Mouse (Mus musculus): ENCODE data around the gene Ipo4. TPM values are rescaled to one million over a fixed set of nuclear protein-coding genes. Genes with fewer than 3 reads are reported as not detected.

Gene Ipo4
- total RNA-seq, 2 experiments from 2014 or later = 68.3 to 77.1 TPM

GRCm38 (mm10) chr14:55634874-55635522, 759 bp downstream of the Ipo4 start:
- peak; percentile 56 for DNase-seq

GRCm38 (mm10) chr14:55629312-55629711, 6.4 kb downstream of the Ipo4 start:
- peak; percentile 58 for DNase-seq

DNA sequence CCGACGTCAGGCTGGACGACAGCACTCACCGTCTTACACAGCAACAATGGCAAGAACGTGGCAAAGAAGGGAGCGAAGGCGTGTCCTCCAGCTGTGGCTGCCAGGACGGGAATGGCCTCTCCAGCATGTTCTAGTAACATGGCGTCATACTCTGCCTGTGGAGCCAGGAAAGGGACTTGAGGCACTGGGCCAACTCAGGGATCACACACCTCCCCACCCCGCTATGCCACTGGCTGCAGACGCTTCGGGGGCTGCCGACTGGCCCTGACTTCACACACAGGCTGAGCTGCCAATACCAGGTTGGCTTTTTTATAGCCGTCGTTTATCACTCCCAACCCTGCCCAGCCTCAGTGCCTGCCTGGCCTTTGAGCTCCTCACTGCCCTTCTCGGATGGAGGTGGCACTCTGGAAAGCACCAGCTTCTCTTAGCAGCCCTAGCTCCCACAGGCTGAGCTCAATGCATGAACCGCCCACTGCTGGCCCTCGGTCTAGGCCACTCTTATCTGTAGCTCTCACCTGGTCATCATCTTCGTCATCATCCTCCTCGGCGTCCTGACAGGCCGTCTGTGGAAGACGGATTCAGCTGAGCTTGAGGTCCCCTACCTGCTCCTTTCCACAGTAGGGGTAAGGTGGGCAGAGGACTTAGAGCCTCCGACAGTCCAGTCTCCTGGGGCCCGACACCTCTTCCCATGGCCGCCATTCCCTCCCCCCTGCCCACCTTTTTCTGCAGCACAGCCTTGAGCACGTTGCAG, 7.5 kb downstream of the Ipo4 start:
- DNase-seq = no peak

DNA sequence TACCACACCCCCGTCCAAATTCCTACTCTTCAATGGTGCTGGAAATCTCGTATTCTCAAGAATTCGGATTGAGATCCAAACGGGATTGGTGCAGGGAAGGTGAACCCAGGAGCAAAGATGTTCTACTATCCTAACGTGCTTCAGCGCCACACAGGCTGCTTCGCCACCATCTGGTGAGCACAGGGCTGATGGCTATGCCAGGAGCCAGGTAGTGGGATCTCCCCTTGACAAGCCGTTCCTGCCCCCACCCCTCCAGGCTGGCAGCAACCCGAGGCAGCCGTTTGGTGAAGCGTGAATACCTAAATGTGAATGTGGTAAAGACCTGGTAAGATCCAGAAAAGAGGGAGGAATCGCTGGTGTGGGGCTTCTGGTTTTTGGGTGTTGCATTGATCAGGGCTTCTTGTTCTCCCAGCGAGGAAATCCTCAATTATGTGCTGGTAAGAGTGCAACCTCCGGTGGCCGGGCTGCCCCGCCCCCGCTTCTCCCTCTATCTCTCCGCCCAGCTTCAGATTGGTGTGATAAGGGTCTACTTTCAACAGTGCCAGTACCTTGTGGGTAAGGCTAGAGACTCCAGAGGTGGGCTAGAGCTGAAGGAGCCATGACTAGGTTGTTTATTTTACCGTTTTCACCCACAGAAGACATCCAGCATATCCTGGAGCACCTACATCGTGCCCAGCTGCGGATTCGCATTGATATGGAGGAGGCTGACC, 17.1 kb downstream of the Ipo4 start:
- no peak for DNase-seq

- no peak for DNase-seq
These were observed 17.9 kb downstream of the Ipo4 start, which contains the start of gene Rec8 for GRCm38 (mm10) chr14:55617822-55618221. Gene Rec8 (plus strand): TSS chr14:55618037.

DNA sequence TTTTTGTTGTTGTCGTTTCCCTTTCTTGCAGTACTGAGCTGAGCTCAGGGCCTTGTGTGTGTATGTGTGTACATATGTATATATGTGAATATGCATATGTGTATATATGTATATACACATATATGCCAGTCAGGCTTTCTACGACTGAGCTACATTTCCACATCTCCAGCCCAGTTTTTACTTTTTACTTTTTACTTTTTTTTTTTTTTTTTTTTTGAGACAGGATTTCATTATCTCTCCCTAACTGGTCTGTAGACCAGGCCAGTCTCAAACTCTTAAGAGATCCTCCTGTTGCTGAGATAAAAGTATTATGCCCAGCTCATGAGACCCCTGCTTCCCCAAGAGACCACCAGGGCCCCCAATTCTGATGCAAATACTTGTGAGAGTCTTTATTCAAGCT, 18.9 kb downstream of the Ipo4 start:
- no peak for DNase-seq

- DNase-seq = no peak
These were observed 19.9 kb downstream of the Ipo4 start for GRCm38 (mm10) chr14:55615876-55616275.

- no peak for DNase-seq
These were observed 21.1 kb downstream of the Ipo4 start for GRCm38 (mm10) chr14:55614565-55615178.

DNA sequence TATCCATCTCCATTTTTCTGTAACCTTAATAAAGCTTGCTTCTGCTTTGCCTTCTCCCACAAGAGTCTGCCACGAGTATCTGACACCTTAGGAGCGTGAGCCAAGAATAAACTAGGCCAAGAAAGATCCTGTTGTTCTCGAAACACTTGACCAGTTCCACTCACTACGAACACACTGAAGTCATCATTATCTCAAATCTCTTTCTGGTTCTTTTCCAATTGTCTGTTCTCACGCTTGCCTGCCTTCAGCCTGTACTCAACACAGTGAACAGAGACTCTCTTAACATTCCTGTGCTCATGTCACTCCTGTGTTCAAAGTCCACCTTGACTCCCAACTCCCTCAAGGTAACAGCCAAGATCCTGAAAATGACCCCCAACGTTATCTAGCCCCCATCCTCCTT, 22.4 kb downstream of the Ipo4 start:
- no peak for DNase-seq

- DNase-seq = no peak
These were observed 27.4 kb downstream of the Ipo4 start for GRCm38 (mm10) chr14:55608339-55608738.

- DNase-seq = no peak
These were observed 29.9 kb downstream of the Ipo4 start for GRCm38 (mm10) chr14:55605743-55606459.

DNA sequence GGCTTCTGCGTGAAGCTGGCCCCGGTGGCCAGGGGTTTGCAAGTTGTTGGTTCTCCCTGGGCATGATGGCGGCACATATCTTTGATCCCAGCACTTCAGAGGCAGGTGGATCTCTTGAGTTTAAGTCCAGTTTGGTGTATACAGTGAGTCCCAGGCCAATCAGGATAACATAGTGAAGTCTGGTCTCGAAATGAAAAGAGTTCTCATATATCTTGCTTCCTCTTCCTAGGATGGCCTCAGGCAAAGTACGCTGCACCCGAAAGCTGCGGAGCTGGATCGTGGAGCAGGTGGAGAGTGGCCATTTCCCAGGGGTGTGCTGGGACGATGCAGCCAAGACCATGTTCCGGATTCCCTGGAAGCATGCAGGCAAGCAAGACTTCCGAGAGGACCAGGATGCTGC, 30.9 kb downstream of the Ipo4 start:
- DNase-seq = no peak

DNA sequence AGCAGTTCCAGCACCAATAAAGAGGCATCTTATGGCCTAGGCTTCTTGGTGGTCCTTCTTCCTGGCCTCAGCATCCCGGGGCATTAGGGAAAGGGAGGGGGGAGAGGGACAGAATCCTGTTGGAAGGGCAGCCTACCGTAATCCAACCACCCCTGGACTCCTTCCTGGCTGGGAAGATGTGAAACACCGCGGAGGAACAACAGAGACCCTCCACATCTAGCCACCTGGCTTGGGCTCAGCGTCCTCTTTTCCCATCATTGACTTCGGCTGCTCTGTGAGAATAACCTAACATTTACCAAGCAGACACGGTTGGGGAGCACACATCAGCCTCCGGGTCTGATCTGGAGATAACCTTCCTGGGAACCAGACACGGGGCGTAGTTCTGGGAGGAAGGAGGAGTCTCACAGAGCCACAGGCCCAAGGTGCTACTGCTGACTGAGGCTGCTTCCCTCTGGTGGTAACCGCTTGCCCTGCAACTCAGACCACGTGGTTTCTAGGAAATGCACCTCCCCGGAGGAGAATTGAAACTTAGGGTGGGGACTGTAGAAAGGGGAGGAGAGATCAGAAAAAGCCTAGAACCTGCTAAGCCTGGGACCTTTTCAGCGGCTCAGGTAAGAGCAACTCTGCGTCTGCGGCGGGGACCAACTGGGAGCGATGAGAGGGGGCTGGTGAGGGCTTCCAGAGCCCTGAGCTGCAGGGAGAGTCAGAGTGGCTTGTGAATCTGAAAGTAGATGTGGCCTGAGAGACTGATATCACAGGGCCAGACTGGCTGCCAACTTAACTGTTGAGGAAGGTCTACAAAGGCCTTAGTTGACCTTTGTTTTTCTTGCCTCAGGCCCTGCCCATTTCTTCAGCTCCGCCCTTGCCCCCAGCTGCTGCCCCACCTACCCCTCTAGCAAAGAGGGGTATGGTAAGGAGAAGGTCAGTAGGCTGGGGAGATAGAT, 31.9 kb downstream of the Ipo4 start:
- peak; percentile 82 for DNase-seq

- DNase-seq = no peak
These were observed 32.5 kb downstream of the Ipo4 start, which contains the start of gene Irf9 for GRCm38 (mm10) chr14:55603271-55603632. Gene Irf9 (plus strand): TSS chr14:55603571.

DNA sequence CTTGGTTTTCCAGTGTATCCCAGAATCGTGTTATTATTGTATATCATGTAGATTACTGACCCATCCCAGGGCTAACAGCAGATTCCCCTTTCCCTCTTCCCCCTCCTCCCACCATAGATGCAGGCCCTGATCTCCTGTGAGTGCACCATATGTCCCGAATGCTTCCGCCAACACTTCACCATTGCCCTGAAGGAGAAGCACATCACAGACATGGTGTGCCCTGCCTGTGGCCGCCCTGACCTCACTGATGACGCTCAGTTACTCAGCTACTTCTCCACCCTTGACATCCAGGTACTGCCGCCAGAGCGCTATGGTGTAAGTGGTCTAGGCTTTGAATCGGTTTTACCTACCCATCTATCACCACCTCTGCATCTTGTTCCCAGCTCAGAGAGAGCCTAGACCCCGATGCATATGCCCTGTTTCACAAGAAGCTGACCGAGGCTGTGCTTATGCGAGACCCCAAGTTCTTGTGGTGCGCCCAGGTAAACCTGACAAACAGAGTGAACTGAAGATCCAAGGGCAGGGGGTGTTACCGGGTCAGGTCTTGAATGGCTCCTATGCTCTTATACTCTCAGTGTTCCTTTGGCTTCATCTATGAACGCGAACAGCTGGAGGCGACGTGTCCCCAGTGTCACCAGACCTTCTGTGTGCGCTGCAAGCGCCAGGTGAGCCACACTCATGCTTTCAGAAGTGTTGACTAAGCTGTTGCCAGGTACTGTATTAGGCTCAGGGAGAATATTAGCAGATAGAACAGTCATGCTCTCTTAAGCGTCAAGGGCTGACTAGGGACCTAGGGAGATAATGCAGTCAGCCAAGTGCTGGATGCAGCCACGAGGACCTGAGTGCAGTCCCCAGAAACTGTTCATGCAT, 37.0 kb downstream of the Ipo4 start:
- DNase-seq = no peak

DNA sequence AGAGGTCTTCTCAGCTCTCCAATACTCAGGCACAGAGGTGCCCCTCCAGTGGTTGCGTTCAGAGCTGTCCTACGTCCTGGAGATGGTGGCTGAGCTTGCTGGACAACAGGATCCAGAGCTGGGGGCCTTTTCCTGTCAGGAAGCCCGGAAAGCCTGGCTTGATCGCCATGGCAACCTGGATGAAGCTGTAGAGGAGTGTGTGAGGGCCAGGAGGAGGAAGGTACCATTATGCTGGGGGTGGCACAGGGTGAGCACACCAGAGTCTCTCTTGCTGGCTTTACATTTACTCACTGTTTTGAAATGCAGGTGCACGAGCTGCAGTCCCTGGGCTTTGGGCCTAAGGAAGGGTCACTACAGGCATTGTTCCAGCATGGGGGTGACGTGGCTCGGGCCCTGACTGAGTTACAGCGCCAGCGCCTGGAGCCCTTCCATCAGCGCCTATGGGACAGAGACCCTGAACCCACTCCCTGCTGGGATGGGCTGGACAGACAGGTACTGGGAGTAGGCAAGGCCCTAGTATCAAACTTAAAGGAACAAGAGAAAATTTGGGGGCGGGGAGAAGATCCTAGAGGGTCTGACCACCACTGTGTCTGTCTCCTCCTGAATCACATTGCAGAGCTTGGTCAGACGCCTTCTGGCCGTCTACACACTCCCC, 39.6 kb downstream of the Ipo4 start:
- no peak for DNase-seq

DNA sequence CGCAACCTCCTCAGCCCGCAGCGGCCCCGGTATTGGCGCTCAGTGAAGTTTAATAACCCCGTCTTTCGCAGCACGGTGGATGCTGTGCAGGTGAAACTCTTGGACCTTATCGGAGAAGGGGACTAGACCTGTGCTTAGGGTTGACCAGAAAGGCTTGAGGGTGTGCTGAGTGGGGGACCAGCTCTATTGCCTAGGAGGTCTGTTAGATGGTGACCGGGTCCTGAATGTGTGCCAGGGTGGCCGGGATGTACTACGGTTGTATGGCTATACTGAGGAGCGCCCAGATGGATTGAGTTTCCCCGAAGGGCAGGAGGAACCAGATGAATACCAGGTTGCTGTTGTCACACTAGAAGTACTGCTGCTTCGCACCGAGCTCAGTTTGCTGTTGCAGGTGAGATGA, 43.5 kb downstream of the Ipo4 start:
- no peak for DNase-seq

GRCm38 (mm10) chr14:55591331-55591891, 44.3 kb downstream of the Ipo4 start, which contains the start of gene Rnf31:
Gene Rnf31 (plus strand): TSS chr14:55591708.
- DNase-seq = peak; percentile 88

Measured in gastrocnemius, postnatal 10 days (tissue).